Mouse (Mus musculus): ENCODE data around the gene Ccdc93.

The Ccdc93 gene

DNA sequence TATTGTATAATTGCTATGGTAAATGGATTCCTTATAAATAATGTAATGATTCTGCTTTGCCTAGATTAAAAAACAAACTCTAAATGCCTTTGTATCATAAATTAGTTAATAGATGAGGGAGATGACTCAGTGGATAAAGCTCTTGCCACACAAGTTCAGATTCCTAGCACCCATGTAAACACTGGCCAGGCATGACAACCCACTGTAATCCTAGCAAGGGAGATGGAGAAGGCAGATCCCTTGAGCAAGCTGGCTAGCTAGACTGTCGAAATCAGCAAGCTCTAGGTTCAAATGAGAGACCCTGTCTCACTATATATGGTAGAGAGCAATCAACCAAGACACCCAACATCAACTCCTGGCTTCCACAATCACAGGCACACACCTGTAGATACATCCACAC lies 87.8 kb downstream of the Ccdc93 start:
- in situ Hi-C loops (cut with MboI), result no loop called here

GRCm38 (mm10) chr1:121527061-121527460 lies 96.2 kb downstream of the Ccdc93 start:
- in situ Hi-C loops (cut with MboI), result no loop called here

- in situ Hi-C loops (cut with MboI), result no loop called here
Observed at GRCm38 (mm10) chr1:121527600-121528398, 97.0 kb downstream of the Ccdc93 start.

DNA sequence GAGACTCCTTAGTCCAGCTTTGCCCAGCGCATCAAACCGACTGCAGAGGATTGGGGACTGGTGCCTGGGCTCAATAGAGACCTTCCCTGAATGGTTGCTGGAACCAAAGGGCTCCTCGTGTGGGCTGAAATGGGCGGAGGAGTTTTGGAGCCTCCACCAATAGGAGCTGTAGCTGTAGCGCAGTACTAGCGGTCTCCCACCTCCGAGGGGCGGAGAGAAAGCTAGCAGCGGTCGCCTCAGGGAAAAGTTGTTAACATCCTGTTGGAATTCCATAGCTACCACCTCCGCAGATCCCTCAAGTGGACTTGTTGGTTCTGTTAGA lies 97.5 kb downstream of the Ccdc93 start, which contains the start of gene Htr5b:
Gene Htr5b, minus strand, starts transcription at position 67 of the 322 bp plus-strand sequence.
- in situ Hi-C loops (cut with MboI), result no loop called here

GRCm38 (mm10) chr1:121529286-121529685 lies 98.4 kb downstream of the Ccdc93 start:
- in situ Hi-C loops (cut with MboI), result no loop called here

DNA sequence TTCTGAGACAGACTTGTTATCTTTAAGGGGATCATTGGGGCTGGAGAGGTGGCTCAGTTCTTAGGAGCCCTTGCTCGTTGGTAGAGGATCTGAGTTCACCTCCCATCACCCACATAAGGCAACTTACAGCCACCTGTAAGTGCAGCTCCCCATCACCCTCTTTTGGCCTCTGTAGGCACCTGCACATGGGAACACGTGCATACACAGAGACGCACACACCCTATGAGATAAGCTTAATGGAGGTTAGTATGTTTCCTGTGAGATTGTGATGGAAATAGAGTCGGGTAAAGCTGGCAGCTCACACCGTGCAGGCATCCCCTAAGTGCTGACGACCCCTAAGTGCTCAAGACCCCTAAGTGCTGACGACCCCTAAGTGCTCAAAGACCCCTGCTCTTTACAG lies 100.6 kb downstream of the Ccdc93 start:
- in situ Hi-C loops (cut with MboI), result no loop called here

DNA sequence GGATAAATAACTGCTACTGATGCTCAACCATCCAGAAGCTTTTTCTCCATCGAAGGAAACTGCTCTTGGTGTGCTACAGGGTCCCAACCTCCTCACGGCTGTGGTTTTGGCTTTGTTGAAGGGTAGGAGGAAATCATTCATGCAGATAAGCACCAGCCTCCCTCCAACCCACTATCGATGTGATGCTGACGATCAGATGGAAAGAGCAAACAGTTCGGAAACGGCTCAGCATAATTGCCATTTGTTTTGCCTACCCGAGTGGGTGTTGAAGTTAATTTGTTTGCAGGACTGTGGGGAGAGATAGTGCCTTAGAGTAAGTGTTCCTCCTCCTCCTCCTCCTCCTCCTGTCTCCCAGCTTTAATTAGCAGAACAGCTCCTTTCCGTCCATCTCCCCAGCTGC lies 109.5 kb downstream of the Ccdc93 start:
- in situ Hi-C loops (cut with MboI), result no loop called here

DNA sequence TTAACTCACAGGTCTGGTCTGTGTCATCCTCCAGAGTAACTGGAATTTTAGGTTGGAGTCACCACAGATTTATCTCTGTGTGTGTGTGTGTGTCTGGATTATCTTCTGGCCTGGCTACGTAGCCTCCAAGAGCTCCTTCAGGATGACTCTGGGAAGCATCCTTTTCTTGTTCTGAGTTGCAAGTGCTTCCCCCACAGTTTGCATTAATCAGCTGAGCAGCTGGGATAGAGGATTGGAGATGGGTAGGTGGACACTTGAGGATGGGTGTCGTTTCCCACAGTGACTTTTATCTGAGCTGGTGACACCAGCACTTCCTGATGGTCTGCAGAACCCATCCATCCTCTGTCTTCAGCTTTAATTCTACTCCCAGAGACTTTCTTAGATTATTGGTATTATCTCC lies 116.0 kb downstream of the Ccdc93 start:
- in situ Hi-C loops (cut with MboI), result no loop called here

DNA sequence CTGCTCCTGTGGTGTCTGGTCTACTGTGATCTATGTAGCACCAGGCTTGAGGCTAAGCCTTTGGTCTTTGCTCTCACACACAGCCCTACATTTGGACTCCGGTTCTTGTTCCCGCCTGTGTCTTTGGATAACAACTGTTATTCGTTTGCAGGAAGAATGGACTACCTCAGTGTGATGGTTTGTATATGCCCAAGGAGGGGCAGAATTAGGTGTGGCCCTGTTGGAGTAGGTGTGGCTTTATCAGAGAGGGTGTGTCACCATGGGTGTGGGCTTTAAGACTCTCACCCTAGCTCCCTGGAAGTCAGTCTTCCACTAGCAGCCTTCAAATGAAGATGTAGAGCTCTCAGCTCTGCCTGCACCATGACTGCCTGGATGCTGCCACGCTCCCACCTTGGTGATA lies 117.8 kb downstream of the Ccdc93 start:
- in situ Hi-C loops (cut with MboI), result no loop called here

- in situ Hi-C loops (cut with MboI), result no loop called here
Observed at GRCm38 (mm10) chr1:121549456-121549855, 118.6 kb downstream of the Ccdc93 start.

DNA sequence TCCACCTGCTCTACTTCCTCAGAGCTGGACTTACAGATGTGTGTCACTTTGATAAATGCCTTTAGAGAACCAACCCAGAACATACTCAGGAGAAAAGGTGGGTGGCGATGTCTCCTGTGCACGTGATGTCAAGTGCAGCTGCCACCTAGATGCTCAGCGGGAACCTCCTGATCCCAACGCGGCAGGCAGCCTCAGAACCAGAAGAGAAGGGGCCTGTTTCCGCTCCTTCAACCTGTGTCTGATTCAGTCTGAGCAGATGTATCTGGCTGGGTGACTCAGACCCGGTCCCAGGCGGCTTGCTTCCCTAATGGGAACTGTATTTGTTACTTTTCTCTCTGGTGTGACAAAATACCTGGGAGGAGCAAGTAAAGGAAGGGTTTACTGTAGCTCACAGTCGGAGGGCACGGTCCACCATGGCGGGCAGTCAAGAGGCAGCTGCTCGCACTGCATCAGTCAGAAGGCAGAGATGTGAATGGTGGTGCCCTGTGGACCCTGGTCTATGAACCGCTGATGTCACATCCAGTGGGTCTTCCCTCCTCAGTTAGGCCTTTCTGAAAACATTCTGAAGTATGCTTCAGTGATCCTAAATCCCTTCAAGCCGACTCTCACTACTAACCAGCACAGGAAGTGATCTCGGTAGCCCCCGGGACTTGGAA lies 120.1 kb downstream of the Ccdc93 start:
- in situ Hi-C loops (cut with MboI), result loop anchor here (10.0 to 25.0 kb wide), 3 partner anchors 116 to 1414 kb away; partner anchors contain the start of gene Ccdc93

- in situ Hi-C loops (cut with MboI), result loop anchor here (10.0 to 25.0 kb wide), 3 partner anchors 117 to 1414 kb away; partner anchors contain the start of gene Ccdc93
Observed at GRCm38 (mm10) chr1:121551457-121551835, 120.6 kb downstream of the Ccdc93 start.
